Comparison of ENCODE assay signal across 15 mouse cellular contexts in the genomic region with DNA sequence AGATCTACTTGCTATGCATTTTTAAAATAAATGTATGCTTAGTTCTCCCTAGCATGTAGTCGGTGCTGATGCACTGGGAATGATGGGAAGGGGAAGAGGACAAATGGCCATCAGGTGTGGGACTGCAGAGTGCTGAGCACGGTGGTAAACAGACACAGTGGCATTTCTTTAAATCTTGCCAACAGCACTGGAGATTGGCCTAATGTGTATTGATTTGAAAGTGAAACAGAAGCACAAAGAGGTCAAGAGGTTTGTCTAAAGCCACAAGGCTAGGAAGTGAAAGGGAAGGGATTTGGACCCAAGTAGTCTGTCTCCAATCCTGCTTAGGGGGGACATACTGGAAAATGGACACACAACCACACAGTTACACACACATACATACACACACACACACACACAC.
"Had no signal": no experiment of that assay in that cellular context is flagged by ENCODE, and none has a peak within 500 bp of the region (broad histone marks: within the 10 kb centered on the region; RNA-seq: fewer than 3 reads in every experiment).

No protein-coding gene starts in this region.

- H3K9ac ChIP-seq: neural tube, embryonic 13.5 days; neural tube, embryonic 15.5 days; stomach, embryonic 15.5 days had no signal

- DNase-seq: right cerebral cortex, adult 18-20 months; right cerebral cortex, postnatal 14 days; right cerebral cortex, postnatal 25 days; right cerebral cortex, postnatal 4 days; spleen, adult 18-20 months; thymus, adult 18-20 months; thymus, adult 2 months; thymus, postnatal 14 days; thymus, postnatal 25 days; thymus, postnatal 36 days; thymus, postnatal 4 days had no signal

- H3K4me3 ChIP-seq: neural tube, embryonic 13.5 days; neural tube, embryonic 15.5 days; stomach, embryonic 15.5 days had no signal

- H3K36me3 ChIP-seq: neural tube, embryonic 13.5 days; neural tube, embryonic 15.5 days; stomach, embryonic 15.5 days had no signal

- H3K27ac ChIP-seq: neural tube, embryonic 13.5 days; neural tube, embryonic 15.5 days; stomach, embryonic 15.5 days; stomach, postnatal 0 days had no signal

- H3K4me1 ChIP-seq: stomach, embryonic 15.5 days had no signal
